Mouse (Mus musculus): ENCODE measurements around the gene Gm16181.

Gene Gm16181

DNA sequence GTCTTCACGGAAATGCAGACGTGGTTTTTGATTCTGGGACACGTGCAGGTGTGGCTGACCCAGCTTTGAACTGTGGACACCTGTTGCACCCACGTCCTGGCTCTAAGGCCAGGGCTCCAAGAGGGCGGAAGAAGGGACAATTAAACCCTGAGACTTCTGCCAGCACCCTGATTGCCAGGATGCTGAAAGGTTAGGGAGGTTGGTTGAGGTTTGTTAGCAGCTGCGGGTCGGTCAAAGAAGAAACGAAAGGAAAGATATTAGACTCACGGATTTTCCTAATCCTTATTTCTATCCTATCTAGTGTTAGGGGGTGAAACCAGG, 24.4 kb upstream of the Gm16181 start:
- peak in 1 of 2 experiments; percentile 17 for DNase-seq

DNA sequence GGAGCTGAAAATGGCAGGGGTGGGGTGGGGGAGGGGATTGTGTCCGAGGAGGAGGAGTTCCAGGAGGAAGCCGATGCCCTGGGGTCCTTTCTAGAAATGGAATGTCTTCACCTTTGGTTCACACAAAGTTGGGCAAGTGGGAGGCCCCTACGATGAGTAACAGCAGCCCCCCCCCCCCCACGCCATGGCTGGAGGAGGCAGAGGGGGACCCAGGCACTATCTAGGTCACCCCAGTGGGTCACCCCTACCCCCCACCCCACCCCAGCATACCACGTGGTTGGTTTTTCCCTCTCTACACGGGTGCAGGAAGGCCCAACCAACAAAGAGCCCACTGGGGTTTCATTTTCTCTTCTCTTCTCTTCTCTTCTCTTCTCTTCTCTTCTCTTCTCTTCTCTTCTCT, 23.5 kb upstream of the Gm16181 start:
- DNase-seq = no peak

DNA sequence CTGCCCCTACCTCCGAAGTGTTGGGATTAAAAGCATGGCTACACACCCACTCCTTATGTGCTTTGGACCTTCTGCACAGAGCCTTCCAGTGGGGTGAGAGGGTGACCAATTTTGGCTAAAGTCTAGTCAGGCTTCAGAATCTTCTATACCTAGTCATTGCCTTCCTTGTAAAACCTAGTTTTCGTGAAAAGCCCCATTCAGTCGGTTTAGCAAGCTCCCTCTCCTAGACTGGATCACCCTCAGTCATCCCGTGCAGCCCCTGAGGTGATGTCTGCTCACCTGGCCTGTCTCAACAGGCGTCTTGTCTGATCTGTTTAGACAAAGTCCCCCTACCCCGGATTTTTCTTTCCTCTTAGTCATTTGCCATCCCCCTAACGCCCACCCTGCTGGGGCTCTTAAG, 22.6 kb upstream of the Gm16181 start:
- no peak for DNase-seq

DNA sequence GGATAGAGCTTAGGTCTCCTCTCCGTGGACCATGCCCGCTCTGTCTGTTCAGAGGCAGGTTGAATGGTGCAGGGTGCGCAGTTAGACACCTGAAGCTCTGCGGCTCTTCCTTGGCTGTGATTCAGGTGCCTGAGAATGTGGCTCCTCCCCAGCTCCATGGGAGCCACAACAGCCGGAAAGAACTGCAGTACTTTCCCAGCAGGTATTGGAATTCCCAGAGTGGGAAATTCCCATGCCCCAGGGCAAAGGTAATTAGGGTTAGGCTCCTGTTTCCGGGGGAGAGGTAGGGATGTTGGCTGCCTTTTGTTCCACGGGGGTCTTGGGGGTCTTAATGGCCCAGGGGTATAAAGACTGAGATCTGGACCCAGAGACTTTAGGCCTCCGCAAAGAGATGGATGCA, 21.7 kb upstream of the Gm16181 start:
- DNase-seq = no peak

DNA sequence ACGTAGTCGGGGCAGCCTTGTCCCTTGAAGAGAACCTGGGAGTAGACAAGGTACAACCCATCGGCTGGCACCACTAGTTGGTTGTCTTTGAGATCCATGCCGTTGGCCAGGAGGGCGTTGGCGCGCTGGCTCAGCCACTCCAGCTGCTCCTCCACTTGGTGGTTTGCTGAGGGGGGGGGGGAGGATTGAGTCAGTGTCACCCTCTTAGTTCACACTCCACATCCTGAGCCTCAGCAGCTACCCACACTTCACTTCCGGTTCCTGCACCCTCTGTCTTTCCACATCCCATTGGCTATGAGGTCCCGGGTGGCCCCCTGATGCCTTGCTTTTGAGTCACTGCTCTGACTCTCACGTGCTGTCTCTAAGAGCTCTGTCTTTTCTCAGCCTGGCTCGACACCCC, 20.2 kb upstream of the Gm16181 start:
- DNase-seq = no peak

DNA sequence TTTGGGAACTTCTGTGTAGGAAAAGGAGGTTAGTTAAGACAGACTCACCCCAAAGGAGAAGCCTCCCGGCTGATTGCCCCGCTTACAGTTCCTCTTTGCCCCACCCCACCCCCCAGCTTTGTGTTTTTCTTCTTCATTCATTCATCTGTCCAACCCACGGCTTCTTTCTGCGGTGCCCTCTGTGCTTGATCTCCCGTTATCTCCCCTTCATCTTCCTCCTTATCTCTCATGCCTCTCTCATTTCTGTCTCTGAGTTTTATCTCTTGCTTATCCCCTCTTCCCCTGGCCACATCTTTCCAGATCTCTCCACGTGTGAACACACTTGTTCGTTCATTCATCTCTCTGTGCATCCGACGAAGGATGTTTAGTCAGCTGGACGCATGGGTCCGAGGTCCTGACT, 19.5 kb upstream of the Gm16181 start:
- DNase-seq = no peak

DNA sequence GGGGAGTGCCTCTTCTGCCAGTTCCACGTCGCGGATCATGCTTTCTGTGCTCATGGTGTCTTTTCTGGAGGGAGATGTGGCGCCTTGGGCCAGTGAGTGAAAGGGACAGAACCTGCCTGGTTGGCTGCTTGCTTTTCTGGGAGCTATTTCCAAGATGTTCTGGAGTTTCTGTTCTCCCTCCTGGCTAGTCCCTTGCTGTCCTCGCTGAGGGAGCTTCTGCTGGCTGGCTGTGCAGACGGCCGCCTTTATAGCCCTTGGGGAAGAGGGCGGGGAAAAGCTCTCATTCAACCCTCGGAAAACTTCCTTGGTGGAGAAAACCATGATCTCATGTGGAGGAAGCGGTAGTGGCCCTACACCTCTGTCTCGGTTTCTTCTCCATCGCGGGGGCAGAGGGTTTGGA, 18.8 kb upstream of the Gm16181 start, which contains the start of gene Tnf:
Gene Tnf, minus strand, starts transcription at position 221 of the 400 bp plus-strand sequence.
- DNase-seq = no peak

DNA sequence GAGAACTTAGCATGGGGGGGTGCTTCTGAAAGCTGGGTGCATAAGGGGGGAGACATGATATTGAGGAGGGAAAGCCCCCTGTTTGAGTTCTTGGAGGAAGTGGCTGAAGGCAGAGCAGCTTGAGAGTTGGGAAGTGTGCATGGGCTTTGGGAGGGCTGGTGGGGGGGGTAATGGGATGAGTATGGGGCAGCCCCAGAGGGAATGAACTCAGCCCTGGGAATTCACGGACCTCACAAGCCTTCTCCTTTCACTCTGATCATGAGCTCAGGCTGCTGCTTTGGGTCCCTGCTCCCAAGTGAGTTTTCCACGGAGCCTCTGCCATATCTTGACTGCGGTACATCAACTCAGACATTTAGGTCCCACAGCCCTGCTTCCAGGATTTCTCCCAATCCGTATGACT, 18.2 kb upstream of the Gm16181 start:
- no peak for DNase-seq

DNA sequence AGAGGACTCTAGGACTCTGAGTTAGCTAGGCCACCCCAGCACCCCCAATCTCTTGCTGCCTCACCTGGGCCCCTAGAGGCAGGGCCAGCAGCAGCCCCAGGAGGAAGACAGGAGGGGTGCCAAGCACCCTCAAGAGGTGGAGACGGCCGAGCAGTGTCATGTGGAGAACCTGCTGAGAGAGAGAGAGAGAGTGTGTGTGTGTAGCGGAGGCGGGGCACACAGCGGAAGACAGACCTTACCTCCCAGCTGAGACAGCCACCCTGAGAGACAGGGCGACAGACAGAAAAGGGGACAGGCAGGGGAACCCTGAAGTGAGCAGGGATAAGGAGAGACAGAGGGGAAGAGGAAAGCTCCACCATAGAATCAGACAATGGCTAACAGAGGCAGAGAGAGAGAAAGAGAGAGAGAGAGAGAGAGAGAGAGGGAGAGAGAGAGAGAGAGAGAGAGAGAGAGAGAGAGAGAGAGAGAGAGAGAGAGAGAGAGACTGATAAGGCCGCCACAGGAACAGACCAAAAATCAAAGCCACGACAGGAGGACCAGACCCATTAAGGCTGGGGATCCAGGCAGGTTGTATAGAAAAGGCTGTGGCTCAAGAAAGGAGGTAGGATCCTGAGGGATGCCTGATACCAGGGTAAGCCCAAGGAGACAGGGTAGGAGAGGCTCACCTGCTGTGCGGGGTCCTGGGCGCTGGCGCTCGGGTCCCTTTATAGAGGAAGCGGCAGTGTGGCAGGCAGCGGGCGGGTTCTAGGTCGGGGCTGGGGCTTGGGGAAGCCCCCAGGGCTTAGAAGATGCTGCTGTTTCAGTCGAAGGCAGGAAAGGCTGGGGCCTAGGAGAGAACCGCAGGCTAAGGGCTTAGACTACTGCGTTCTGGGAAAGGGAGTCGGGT, 15.9 kb upstream of the Gm16181 start, which contains the start of gene Lta:
Gene Lta, minus strand, starts transcription at position 858 of the 886 bp plus-strand sequence.
- DNase-seq = no peak

DNA sequence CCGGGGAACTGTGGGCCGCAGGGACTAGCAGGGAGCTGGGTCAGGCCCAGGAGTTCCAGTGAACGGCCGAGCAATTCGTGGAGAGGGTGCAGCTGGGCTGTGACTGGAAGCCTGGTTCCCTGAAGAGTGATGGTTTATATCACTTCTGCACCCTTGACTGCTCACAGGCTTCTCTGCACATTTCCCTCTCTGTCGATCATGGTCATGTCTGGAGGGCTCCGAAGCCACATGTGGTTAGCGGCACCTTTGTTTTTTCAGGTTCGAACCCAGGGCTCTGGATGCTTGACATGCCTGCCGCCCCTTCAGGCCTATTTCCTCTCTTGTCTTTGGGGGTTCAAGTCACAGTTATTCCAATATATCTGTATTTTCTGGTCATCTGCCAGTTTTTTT, 15.3 kb upstream of the Gm16181 start:
- no peak for DNase-seq

DNA sequence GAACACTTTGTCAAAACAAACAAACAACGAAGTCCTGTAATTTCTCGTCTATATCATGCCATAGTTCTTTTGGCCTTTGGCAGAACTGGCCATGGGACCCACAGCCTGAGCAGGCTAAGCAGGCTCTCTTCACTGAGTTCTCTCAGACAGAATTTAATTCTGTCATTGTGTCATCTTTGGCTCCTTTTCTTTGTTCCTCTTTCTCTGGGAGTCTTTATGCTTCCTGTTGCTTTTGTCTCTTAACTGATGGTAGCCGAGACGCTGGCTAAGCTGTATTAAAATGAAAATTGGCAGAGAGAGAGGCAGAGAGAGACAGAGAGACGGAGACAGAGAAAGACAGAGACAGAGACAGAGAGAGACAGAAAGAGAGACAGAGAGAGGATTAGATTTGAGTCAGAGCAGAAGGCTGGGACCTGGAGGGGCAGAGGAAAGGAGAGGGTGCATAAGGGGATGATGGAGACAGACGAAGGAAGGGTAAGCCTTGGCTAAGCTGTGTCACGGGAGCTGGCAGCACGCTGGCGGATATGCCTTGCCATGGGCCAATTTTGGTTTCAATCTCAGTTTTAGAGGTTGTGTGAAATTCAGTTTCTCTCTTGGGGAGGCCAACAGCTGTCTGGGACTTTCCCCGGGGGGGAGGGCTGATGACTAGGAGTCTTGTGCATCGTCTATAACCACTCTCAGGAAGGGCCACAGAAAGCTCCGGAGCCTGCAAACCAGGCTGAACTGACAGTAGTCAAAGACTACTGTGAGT, 10.7 kb upstream of the Gm16181 start:
- no peak for DNase-seq

DNA sequence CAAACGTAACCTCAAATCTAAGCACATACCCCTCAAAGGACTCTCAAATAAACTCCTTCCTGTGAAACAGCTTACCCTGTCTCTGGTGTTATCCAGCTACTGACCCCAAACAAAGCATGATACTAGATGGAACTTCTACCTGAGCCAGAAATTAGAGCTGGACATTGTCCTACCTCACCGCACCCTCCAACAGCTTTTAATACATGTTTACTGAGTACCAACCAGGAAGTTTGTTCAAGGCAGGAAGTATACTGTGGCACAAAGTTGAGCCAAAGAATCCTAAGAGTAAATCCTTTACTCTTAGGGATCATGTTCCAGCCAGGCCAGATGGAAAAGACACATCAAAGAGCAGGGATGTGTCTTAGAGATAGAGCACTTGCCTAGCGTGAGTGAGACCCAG, 10.0 kb upstream of the Gm16181 start:
- DNase-seq = no peak

DNA sequence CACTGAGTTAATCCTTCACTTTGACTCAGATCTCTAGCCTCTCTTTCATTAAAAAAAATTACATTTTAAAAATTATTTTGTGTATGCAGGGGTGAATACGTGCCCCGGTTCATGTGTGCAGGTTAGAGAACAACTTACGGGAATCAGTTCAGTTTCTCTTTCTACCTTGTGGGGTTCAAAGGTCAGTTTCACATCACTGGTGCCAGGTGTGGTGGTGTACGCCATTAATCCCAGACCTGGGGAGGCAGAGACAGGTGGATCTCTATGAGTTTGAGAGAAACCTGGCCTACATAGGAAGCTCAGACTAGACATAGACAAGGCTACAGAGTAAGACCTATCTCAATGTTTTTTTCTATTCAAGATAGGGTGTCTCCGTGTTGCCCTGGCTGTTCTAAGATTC, 7.6 kb upstream of the Gm16181 start:
- no peak for DNase-seq

DNA sequence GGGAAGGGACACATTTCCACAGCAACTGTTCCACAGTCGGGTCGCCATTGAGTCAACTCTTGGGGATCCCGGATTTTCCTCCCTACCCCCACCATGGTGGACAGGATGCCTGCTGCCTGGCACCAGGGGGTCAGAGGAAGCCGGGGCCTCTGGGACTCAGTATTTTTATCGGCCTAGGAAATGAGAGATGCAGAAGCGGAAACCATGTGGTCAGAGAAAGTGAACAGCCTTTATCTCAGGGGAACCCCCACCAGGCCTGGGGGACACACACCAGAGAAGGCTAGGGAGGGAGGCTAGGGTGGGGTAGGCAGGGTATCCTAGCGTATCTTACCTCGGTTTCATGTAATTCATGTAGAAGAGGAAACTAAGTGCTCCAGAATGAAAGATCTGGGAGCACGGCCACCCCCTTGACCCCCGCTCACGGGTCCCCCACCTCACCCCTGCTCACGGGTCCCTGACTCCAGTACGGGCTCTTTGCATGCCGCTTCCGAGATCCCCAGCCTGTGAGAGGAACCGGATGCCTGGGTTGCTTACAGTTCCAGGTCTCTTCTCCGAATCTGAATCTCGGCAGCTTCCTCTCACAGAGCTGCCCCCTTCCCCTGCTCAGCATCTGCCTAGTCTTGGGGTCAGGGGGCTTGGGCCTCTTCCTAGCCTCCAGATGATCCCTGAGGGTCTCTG, 2.0 kb upstream of the Gm16181 start:
- DNase-seq = no peak

DNA sequence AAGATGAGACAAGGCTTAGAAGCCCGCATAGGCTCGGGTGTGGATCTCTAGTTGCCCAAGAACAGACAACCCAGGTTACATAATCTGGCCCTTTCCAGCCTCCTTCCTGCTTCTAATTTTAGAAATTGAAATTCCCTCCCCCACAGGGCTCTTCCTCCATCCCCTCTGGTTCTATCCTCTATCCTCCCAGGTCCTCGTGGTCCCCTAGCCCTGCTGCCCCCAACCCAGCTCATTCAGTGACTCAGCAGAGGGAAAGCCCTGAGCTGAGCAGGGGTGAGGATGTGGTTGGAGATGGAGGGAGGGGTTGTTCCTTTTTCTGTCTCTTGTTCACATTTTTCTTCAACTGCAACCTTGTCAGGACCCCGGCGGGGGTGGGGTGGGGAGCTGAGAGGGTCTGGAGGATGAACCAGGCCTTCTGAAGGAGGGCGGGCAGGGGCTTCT, 1.0 kb upstream of the Gm16181 start:
- no peak for DNase-seq

DNA sequence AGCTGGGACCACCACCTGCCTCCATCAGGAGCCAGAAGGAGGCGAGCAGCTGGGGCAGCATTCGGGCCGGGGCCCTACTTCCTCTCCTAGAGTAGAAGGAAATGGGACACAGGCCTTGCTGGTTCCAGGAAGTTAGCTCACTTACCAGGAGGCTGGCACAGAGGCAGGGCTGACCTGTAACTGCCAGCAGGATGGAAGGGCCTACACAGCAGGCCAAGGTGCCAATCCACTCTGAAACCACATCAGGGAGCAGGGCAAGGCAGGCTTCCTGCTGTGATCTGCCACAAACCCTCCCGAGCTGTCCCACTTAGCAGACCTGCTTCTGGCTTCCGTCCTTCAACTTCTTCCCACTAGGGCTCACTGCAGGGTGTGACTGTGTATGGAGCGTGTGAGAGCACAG, 1.7 kb downstream of the Gm16181 start:
- no peak for DNase-seq

DNA sequence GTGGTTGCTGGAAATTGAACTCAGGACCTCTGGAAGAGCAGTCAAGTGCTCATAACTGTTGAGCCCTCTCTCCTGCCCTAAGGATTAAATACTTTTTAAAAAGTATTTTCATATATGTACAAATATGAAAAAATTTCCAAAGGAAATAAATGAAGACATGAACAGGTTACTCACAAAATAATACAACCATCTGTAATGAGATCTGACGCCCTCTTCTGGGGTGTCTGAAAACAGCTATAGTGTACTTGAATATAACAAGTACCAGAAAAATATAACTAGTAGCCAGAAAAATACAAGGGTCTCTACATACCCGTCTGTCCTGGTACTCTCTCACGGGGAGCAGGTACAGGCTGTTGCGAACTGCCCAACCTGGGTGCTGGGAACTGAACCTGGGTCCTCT, 4.0 kb downstream of the Gm16181 start:
- DNase-seq = no peak

DNA sequence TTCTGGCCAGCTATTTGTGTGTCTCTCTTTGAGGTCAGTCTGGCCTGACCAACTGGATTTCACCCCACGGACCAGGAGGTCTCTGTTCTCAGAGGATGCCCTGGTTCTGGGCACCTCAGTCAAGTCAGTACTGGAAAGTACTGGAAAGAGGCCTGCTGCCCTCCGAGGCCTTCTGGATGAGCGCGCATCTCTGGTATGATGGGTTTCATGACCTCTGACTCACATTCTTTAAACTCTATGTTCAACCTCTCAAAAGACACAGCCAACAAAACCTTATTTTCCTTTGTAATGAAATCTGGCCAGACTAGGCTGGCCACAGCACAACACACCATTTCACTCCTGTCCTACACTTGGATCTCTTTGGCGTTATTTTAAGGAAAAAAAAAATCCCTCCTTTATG, 4.8 kb downstream of the Gm16181 start:
- DNase-seq = no peak

DNA sequence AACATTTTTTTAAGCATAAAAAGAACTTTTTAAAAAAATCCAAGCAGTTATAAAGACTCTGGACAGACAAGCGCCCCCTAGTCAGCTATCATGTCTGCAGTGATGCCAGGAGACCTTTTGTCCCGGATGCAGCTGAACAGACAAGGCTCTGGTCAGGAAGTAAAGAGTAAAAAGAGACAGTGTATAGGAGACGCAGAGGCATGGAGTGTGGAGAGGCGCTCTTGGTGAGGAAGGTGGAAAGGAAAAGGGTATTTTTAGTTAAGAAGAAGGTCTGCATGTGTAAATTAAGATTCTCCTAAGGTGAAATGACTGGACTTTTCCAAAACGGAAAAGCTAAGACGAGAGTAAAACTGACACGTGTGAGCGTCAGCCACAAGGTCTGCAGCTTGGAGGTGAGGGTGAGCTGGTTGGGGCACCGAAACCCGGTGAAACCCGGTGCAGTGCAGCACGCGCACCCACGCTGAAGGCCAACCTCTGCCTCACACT, 6.0 kb downstream of the Gm16181 start:
- no peak for DNase-seq

DNA sequence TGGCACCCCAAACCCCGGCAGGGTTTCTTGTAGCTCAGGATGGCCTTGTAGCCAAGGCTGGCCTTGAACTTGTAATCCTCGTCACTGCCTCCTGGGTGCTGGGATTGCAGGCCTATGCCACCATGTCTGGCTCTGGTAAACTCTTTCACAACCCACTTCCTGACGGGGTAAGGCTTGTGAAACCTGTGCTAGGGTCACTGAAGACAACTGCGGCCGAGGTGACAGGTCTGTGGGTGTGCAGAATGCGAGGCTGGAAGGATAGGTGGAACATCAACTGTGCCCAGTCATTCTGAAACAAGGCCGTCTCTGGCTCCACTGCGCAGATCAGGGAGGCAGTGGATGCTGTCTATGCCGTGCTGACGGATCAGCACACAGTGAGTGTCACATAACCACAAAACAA, 10.4 kb downstream of the Gm16181 start:
- no peak for DNase-seq

DNA sequence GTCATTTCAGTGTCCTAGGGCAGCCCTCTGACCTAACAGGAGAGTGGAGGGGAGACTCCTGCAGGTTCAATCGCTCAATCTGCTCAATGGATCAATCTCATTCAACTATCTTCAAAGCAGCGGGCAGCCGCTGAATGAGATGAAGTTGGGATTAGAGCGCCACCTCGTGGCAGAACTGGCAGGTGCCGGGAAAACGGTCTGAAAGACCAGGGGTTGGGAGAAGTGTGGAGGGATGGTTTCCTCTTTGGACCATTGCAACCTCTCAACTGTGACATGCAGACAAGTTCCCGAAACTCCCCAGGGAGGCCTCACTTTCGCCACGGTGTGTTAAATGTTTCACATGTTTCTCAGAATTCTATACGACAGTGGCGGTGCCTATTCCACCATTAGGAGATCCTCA, 11.4 kb downstream of the Gm16181 start:
- DNase-seq = peak; percentile 89 to 92

DNA sequence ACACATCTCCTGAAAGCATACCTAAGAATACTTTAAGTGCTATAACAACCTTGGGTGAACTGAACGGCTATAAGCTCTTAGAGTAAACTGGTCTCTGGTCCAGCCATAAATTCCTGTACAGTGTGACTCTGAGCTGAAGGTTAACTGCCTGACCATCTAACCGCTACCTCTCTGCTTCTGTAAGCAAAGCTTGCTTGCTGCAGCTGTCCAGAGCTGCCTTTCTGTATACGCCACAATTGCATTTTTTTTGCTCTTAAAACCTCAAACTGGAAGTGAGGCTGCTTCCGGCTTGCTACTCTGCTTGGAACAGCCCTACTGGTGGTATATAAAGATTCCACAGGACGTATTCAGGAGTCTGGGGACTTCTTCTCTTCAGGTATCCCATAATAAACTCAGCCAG, 12.0 kb downstream of the Gm16181 start:
- no peak for DNase-seq

All from cerebellum, postnatal 25 days (tissue).